Mouse (Mus musculus) lung, adult 2 months (tissue): ENCODE results near the gene Arhgap4.

ENCODE experiments used
- CTCF ChIP-seq: fragments of 200-500 bp; IDR thresholded peaks from 2 replicates; pipeline ENCODE4 v1.5.1; 2011; ENCODE audit warnings: mild to moderate bottlenecking, low read length, control low read depth; ENCODE audit not compliant: insufficient read depth
- POLR2A ChIP-seq: fragments of 200-500 bp; IDR thresholded peaks from 2 replicates; pipeline ENCODE4 v1.6.1; 2011; ENCODE audit warnings: low read depth, mild to moderate bottlenecking, control low read depth, low read length, borderline replicate concordance; ENCODE audit errors: extremely low read depth

- TF ChIP-seq CTCF (peak; percentile 25; the same call in 1 of the 2 replicates), POLR2A (no peak)
These were observed 26.0 kb downstream of the Arhgap4 start, which contains the start of gene L1cam for GRCm38 (mm10) chrX:73895719-73896118.
